Mouse (Mus musculus): ENCODE data around the gene Psd4.

GRCm38 (mm10) chr2:24345056-24345455 is 22.3 kb upstream of the Psd4 start:
- TF ChIP-seq POLR2A (IDR thresholded peaks at IDR 0.05; ENCODE audit: borderline replicate concordance, extremely low read depth, low read depth, low read length): no peak
- no peak for TF ChIP-seq CTCF (IDR thresholded peaks at IDR 0.05; ENCODE audit: insufficient read depth, low read length)
